Mouse (Mus musculus) spleen, postnatal 0 days (tissue): ENCODE results near the gene Bcl2a1b. TPM values are rescaled to one million over a fixed set of nuclear protein-coding genes. Genes with fewer than 3 reads are reported as not detected.

Experiments used
- polyA plus RNA-seq: library from polyadenylated mRNA; unstranded; fragments of >200 nt; fragmentation: Nextera tagmentation; extraction: Ambion mirVana; gene quantifications from 2 replicates; pipeline ENCODE4 v1.2.1, GENCODE M21; 2015

Bcl2a1b gene
- 4.3 and 6.8 TPM in 2 replicates for polyA plus RNA-seq

GRCm38 (mm10) chr9:89198969-89199416 is at the start of gene Bcl2a1b, which contains the start of gene Gm29094:
Bcl2a1b (plus strand) TSS chr9:89199209.
Gm29094 (plus strand) TSS chr9:89199379.

GRCm38 (mm10) chr9:89210353-89211064 is 11.5 kb downstream of the Bcl2a1b start, which contains the start of gene Mthfs:
Mthfs (plus strand) TSS chr9:89210676.

Other genes with a start within 250 kb of the Bcl2a1b start
- 3.1 and 5.6 TPM in 2 replicates for gene Bcl2a1a, start 242.3 kb upstream of the Bcl2a1b start, polyA plus RNA-seq
- not detected in 2 replicates for gene Trim43b, start 106.4 kb upstream of the Bcl2a1b start, polyA plus RNA-seq
- 0.78 and 1.2 TPM in 2 replicates for gene Gm29094, start 170 bp downstream of the Bcl2a1b start, polyA plus RNA-seq
- 17.5 and 25.2 TPM in 2 replicates for gene Mthfs, start 11.5 kb downstream of the Bcl2a1b start, polyA plus RNA-seq